Mouse (Mus musculus) heart, postnatal 25 days (tissue): ENCODE data around the gene 4930469K13Rik. TPM values are rescaled to one million over a fixed set of nuclear protein-coding genes. Genes with fewer than 3 reads are reported as not detected.
A peak's percentile ranks its signal among the peaks of the same experiment; 100 is the strongest.

ENCODE experiments used
- DNase-seq: peaks from one replicate; pipeline ENCODE4 v3.0.0; 2022; ENCODE audit warnings: low spot score
- intact Hi-C: fragments of 180-260 bp; cut with DNase I; formaldehyde crosslinking; loops from one replicate; pipeline ENCODE4 v1.15.1; 2025
- total RNA-seq, 2 experiments: library from RNA; stranded (reverse); gene quantifications; 2 replicates each; pipeline ENCODE4 v1.2.3; 2021

Gene 4930469K13Rik
- total RNA-seq, 2 experiments from 2014 or later, result not detected

DNA sequence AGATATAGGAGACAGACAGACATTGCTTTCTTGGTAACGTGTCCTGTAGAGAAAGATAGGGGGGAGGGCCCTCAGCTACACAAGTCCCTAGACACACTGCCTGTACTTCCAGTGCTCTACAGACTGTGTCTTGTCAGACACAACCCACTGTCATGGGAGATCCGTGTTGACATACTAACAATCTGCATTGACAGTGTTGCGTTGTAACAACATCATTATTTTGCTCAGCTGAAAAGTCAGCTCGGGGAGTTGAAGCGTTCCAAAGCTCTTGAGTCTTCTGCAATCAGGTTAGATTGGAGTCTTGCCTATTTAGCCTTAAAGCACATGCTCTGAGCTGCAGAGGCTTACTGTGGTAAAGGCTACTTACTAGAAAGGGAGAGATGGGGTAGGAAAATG is 50.8 kb downstream of the 4930469K13Rik start:
- no peak for DNase-seq
- intact Hi-C loops, result no loop called here

DNA sequence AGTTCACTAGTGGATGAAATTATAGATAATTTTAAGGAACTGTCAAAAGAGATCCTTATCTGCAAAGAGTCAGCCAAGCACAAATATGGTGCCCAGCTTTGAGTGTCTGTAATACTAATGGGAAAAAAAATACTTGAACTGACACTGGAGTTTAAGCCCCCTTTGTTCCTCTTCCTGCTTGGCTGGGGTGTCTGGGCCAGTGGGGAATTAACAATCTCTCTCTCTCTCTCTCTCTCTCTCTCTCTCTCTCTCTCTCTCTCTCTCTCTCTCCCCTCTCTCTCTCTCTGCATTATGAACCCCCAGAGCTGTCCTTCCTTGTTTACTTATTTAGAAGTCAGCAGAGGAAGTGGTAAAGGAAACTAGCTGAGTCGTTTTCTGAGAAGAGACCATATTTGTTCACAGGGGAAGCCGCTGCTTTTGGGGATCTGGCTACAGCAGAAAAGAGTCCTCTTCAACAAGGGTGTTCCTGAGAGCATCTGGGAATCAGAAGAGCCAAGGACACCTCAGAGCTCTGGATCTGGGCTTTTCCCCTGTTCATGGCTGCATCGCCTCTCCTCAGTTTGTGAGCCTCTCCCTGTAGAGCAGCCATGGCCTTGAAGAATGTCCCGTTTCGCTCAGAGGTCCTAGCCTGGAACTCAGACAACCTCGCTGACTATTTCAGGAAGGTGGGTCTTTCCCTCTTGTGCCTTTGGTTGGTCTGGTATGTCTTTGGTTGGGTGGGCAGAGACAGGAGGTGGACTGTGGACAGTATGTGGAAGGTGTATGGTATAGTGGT is 51.4 kb downstream of the 4930469K13Rik start, which contains the start of gene Lcp2:
Gene Lcp2 (plus strand): TSS at position 154 of the 775 bp plus-strand sequence.
- intact Hi-C loops, result no loop called here
- no peak for DNase-seq

DNA sequence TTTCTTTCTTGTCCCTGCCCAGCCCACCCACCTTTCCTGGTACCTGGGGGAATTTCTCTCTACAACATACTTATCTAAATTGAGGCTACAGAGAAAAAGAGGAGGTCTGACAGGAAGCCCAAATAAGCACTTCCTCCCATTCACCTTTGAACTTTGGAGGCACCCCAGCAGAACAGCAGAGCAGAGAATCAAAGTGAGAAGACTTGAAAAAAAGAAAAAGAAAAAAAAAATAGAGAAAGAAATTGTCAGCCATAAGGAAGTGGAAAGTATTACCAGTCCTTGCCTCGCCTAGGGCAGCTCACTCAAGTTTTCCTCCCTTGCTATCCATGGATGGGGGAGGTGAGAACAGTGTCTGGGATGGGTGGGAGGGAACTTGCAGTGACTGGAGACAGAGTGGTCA is 55.5 kb downstream of the 4930469K13Rik start:
- DNase-seq, result no peak

DNA sequence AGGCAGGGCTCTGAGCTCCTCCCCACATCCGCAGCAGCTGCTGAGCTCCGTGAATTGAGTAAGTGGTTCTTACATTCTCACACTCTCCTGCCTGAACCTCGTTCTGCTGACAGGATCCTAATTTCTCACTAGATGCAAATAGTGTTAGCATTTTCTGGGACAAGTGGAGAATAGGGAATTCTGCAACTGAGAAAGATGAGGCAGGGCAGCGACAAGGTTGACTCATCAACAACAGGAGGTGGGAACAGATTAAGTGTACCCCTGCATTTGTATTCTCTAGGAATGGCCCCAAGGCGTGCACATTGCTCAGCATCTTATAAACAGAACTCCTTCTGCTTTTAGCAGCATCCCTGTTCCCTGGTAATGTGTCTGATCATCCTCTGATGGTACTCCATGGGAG is 58.3 kb downstream of the 4930469K13Rik start:
- no peak for DNase-seq
- intact Hi-C loops, result no loop called here

More for the DNA sequence above, 55.5 kb downstream of the 4930469K13Rik start:
- intact Hi-C loops, result no loop called here

DNA sequence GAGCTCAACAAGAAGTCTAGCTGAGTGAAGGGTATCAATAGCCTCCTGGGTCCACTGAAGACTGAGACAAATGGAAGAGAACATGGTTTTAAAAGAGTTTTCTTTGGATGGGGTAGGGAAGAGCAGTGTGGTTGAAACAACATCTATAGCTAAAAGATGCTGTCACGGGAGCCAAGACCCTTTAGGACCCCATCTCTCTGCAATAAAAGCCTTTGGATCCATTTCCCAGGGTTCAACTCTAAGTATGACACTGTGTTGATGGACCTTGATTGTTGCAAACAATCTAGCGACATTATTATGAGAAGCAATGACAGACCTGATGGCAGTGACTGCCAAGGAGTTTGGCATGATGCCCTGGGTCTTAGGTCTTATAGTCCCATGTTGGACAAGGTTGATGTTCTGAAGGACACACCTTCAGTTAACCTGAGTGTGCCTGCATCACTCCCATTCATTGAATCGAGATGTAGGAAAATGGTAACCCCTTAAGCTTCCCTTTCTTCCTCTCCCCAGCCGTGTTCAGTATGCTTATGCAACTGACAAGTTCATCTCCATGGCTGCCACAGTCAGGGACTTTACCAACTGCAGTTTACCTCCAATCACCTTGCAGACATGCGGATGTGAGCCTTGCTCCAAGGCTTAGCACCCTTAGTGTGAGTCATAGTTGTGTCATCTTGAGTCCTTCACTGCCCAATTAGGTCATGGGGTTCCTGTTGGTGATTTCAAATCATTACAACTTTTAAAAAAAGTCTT is 62.3 kb downstream of the 4930469K13Rik start:
- DNase-seq, result no peak
- intact Hi-C loops, result loop anchor here (5.0 kb wide), 1 partner anchor 36 kb away; no protein-coding TSS in a partner anchor

DNA sequence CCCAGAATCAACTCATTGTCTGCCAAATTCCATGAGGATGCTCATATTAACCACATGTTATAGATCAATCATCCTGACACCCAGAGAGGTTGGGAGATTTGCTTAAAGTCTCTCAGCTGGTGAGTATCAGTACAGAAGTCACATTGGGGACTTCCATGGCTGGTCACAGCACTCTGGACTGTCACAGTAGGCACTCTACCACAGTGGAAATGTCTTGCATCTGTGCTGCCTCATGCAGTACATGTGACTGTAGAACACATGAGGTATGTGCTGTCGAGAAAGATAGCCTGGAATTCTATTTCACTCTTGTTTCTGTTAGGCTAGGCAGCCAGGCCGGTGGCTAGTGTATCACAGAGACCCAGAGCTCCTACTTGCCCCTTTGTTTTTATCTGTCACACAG is 63.6 kb downstream of the 4930469K13Rik start:
- intact Hi-C loops, result loop anchor here (5.0 kb wide), 1 partner anchor 38 kb away; no protein-coding TSS in a partner anchor
- DNase-seq, result no peak

DNA sequence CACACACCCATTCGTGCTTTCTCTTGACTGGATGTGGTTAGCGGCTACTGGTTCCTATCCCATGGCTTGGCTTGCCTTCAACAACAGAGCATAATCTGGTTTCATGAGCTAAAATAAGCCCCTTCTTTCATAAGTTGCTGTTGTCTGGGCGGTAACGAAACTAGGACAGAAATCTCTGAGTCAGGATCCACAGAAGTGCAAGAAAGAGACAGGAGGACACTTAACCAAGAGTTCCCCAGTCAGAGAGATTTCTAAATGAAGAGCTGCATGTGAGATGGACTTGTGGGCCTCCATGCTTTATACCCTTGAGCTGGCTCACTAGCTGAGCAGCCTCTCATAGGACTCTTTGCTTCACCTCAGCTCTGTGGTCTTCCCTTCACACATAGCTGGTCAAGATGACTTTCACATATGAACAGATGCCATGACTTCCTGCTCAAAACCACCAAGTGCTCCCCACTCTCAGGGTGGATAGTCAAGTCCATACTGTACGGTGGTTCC is 64.3 kb downstream of the 4930469K13Rik start:
- intact Hi-C loops, result no loop called here
- DNase-seq, result no peak

DNA sequence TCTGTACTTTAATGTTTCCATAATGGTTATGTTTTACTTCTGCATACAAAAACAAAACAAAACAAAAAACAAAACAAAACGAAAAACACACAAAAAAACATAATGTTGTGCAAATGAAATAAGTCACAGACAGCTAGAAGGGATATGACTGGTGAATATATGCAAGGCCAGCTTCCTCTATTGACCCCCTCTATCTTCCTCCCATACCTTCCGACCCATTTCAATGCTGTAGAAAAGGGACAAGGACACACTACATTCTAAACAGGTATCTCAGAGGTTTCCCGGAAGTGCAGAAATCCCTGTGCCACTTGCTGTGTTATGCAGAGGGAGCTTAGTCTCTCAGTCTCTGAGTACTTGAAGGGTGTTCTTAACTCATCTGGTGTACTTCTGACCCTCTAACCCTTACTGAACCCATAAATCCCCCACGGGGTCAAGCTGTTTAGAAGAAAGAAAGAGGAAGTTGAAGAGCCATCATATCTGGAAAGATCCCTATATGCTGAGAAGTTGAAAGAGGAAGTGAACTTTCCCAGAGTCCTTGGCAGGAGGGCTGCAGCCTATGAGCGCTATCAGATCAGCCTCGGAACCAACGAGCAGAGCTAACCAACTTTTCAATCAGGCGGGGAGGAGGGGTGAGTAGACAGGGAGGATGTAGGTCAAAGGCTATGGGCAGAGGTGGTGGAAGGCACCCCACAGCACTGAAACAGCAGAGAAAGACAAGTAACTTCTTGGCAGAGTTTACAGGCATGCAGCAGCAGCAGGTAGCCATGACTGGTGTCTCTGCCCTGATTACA is 67.1 kb downstream of the 4930469K13Rik start:
- DNase-seq, result no peak
- intact Hi-C loops, result no loop called here

DNA sequence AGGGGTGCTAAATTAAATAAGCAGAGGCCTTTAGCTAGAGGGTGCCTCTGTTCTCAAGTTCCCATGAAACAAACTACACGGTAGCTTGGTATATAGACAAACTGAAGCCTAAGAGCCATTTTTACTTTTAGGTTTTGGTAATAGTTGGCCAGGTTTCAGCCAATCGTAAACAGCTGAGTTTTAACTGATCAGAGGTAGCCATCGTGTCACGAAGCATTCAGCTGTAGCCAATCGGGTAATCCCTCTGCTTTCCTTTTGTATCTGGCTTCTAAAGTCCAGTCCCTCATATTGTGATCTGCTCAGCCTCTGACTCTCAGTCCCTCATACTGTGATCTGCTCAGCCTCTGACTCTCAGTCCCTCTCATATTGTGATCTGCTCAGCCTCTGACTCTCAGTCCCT is 68.7 kb downstream of the 4930469K13Rik start:
- no peak for DNase-seq

DNA sequence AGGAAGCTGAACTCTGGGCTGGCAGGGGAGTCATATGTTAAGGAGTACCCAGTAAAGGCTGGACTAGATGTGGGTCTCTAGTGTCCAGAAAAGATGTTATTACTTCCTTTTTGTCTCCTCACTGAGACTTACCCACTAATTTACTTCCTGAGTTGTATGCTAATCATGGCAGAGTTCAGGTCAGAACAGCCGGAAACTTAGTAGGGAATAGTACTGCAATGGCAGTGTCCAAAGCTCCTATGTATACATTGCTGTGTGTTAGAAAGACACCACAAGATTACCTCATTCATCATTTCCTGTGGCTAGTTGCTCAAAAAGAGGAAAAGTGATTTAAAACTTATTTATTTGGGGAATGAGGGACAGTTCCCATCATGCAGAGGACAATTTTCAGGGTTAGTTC is 73.3 kb downstream of the 4930469K13Rik start:
- DNase-seq, result no peak
- intact Hi-C loops, result no loop called here

More for the DNA sequence above, 68.7 kb downstream of the 4930469K13Rik start:
- intact Hi-C loops, result no loop called here

DNA sequence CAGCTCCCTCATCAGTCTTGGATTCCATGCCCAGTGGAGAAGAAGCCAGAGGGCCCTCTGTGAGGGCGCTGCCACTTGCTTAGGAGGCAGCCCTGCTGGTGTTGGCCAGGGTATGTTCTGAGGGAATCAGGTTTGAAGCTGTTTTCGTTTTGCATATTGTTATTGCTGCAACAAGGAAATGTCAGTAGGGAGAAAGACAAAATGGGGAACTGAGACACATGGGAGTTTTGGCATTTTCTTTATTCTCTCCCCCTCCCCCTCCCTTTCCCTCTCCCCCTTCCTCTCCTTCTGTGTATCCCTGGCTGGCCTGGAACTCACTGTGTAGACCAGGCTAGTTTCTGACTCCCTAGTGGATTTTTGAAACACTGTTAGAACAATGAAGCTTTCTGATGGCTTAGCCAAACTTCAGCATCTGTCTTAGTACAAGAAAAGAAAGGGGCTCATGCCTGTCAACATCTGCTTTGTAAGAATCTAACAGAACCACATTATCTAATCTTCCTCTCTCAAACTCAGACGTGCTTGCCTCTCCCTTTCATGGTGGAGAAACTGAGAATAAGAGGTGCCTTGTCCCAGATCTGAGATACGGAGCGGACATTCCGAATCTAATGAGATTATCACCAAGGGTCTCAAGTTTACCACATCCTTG is 86.2 kb downstream of the 4930469K13Rik start:
- intact Hi-C loops, result loop anchor here (5.0 kb wide), 1 partner anchor 105 kb away; no protein-coding TSS in a partner anchor
- DNase-seq, result no peak

DNA sequence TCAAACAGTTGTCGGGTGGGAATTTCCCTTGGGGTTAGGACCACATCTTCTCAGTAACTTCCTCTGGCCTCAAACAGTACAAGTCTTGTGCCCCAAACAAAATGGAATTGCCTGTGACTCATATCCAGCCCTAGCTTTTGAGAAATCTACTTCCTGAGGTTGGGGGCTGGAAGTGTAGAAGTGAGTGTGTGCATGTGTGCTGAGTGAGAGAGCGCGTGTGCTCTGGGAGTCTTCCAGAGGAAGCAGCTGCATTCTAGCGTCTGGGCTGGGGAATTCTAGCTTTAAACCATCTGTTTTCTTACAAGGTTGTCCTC is 87.5 kb downstream of the 4930469K13Rik start:
- DNase-seq, result peak; percentile 28
- intact Hi-C loops, result loop anchor here (5.0 kb wide), 1 partner anchor 106 kb away; no protein-coding TSS in a partner anchor

DNA sequence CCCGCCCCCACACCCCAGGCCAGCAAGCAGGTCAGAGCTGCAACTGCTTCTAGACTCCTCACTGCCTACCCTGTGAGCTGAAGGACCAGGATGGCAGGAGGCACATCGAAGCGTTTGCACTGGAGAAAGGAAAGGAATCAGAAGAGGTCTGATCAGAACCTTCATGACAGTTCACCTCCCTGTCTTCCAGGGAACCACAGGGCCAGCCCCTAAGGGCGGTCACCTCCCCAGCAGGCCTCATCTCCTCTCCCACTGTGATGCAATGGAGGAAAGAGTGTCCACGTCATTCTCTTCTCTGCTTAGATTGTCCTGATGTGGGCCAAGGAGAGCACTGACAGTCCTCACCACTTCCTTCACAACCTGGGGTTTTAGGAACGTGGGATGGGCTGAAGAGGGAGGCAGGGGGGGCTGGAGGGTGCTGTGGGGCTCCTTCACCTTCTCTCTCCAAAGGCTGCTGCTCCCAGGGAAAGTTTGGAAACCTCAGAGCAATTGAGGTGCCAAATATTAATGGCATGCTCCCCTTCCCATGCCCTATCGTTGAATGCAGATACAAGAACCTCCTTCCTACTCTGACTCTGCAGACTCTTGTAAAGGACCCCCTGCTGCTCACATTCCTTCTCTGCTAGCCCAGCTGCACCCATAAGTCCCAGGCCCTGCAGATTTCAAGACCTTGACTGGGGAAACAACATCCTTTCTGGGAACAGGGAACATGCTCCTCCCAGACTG is 88.1 kb downstream of the 4930469K13Rik start:
- no peak for DNase-seq
- intact Hi-C loops, result loop anchor here (5.0 kb wide), 1 partner anchor 107 kb away; no protein-coding TSS in a partner anchor

DNA sequence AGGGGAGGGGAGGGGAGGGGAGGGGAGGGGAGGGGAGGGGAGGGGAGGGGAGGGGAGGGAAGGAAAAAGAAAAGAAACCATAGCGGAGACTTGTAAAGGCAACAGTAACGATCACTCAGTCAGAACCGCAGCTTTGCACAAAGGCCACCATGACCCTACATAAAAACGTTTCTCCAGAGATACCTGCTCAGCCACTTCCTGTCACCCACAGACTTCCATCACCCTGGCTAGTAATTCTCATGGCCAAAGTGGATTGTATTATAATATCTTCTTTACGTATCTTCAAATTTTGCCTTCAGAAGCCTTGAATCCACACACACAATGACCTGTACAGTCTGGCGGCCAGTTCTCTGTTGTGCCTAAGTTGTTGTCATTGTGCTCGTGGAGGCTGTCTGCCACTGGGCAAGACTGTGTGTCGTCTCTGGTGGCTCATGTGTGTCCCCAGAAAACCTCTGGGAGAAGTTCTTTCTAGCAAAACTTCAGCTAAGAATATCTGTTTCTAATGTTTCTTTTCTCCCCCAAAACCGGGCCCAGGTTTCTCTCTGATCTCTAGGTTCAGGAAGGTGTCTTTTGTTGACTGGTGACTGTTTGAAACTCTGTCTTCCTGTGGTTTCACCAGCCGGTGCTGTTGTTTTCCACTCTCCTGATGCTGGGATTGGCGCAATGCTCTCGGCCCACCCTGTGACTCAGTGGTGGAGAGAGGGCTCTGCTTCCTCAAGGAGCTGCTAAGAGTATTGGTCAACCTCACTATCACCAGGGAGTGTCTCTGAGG is 88.9 kb downstream of the 4930469K13Rik start:
- DNase-seq, result no peak
- intact Hi-C loops, result loop anchor here (5.0 to 10.0 kb wide), 2 partner anchors 108 to 205 kb away; no protein-coding TSS in a partner anchor

DNA sequence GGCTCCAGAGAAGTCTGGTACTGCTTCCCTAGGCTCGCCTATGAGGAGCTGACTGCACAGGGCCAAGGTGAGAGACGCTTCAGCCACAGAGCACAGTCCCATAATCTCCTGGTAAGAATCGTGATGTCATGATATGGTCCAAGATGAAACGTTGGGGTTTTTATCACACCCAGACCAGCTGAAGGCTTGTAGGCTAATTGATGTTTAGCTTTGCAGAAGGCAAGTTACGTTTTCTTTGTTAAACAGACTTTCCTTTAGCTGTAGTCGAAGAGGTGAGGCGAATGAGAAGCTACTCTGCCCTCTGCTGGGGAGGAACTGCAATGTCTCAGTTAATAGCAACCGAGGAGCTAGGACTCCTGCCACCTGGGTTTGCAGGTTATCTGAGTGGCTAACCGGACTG is 89.7 kb downstream of the 4930469K13Rik start:
- intact Hi-C loops, result loop anchor here (10.0 kb wide), 1 partner anchor 206 kb away; no protein-coding TSS in a partner anchor
- DNase-seq, result no peak

DNA sequence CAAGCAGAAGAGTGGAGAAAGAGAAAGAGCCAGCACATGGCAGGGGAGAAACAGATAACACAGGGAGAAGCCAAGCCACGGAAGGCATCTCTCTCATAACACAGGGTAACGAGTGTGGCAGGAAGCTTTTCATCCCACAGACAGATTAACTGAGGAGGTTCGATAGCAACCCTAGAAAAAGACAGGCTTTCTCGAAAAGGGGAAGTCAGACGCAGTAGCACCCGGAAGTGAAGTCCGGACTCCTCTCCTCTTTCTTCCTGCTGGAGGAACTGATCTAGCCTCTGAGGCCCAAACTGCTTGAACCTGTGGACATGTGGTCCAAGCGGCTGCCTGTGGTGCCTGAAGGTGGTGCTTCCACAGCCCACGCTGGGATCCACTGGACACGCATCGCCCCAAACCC is 90.1 kb downstream of the 4930469K13Rik start:
- intact Hi-C loops, result loop anchor here (10.0 kb wide), 1 partner anchor 207 kb away; no protein-coding TSS in a partner anchor
- no peak for DNase-seq

DNA sequence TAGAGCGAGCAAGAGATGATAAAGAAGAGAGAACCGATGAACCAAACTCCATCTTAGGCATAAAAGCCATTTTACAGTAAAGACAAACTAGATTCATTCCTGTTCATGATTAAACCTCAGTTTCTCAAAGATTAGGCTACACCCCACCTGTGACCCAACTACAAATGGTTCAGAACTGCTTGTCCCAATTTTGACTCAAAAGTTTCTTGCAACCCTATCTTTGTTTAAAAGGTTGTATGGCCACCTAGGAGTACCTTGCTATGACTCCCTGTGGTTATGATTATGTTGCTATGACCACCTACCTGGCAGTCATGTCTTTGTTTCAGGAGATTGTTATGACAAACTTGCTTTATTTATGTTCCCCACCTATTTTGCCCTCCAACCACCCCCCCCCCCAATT is 90.7 kb downstream of the 4930469K13Rik start:
- no peak for DNase-seq
- intact Hi-C loops, result loop anchor here (10.0 kb wide), 1 partner anchor 207 kb away; no protein-coding TSS in a partner anchor

DNA sequence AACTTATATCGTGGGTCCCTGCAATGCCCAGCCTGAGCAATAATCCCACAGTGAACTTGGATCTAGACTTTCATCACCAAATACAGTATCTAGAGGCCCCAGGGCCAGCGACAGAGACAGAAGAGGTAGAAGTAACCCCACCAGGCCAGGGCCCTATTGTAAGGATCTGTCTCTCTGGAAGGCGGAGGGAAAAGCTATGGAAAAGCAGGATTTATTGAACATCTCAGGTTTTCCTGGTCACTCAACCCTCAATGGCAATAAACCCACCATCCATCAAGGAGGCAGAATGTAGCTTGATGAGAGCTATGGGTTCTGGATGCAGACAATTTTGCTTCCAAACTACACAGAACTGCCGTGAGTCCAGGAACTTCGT is 95.8 kb downstream of the 4930469K13Rik start:
- intact Hi-C loops, result loop anchor here (1.0 to 10.0 kb wide), 2 partner anchors 72 to 212 kb away; no protein-coding TSS in a partner anchor

More for the DNA sequence above, 95.8 kb downstream of the 4930469K13Rik start:
- no peak for DNase-seq
